Mouse (Mus musculus): ENCODE results near the gene Cd300ld2. TPM values are rescaled to one million over a fixed set of nuclear protein-coding genes. Genes with fewer than 3 reads are reported as not detected.
A peak's percentile ranks its signal among the peaks of the same experiment; 100 is the strongest.

Gene Cd300ld2
- polyA plus RNA-seq, 1 experiment from 2014 or later: not detected

DNA sequence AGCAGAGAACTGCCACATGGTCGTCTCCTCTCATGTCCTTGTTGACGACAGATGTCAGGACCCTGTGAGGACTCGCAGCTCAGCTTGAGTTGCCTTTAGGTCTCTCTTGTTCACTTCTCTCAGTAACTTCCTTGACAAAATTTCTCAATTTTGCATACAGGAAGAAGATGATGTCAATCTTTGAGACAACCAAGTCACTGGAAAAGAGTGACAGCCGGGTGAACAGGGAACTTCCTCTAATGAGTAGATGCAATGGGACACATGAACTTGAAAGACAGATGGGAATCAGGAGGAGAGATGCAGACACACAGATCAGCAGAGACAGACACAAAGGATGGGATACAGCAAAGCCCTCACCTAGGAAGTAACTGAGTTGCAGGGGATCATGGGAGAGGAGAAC lies 26.2 kb downstream of the Cd300ld2 start, which contains the start of gene Cd300ld:
Gene Cd300ld, minus strand, starts transcription at position 130 of the 400 bp plus-strand sequence.
- Histone ChIP-seq H3K36me3 (no peaks in the 10 kb centered on the region), H3K4me3 (no peak within 1 kb of the TSS), H3K9me3 (no peaks in the 10 kb centered on the region), H3K4me1 (0 out of 2 replicates have a peak, but pooled peaks cover 4% of the 10 kb centered on the region), H3K27ac (no peak within 1 kb of the TSS), H3K27me3 (ENCODE audit: insufficient read depth, poor library complexity, severe bottlenecking) (no peaks in the 10 kb centered on the region)
- WGBS: 62% methylated on average over 4 of the region's 4 CpGs
- DNase-seq (ENCODE audit: low spot score): no peak

DNA sequence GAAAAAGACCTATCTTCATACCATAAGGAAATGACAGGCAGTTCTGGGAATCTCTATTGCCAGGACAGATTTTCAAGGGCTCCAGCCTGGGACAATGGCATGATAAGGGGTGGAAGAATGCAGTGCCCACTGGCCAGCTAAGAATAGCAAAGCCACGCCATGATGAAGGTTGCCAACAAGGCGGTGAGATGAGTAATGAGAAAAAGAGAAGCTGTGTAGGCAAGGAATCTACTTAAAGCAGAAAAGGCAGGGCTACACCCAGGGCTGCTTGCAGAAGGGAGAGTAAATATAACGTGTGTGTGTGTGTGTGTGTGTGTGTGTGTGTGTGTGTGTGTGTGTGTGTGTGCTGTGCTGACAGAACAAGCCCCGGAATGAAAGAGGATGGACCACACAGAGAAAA lies 34.1 kb downstream of the Cd300ld2 start:
- DNase-seq (ENCODE audit: low spot score): no peak
- peaks cover 18% of the 10 kb centered on the region; the same call in 1 of the 2 replicates for H3K9me3 ChIP-seq
- no peak overlapping the region for H3K4me3 ChIP-seq
- no peak overlapping the region for H3K27ac ChIP-seq
- WGBS: 69% methylated on average over 4 of the region's 4 CpGs
- H3K27me3 ChIP-seq (ENCODE audit: insufficient read depth, poor library complexity, severe bottlenecking): no peaks in the 10 kb centered on the region
- H3K36me3 ChIP-seq: no peaks in the 10 kb centered on the region
- 0 out of 2 replicates have a peak, but pooled peaks cover 4% of the 10 kb centered on the region for H3K4me1 ChIP-seq

- 81% methylated on average over 10 of the region's 10 CpGs for WGBS
- no peaks in the 10 kb centered on the region for H3K36me3 ChIP-seq
- H3K4me1 ChIP-seq: no peaks in the 10 kb centered on the region
- DNase-seq (ENCODE audit: low spot score): no peak
- H3K4me3 ChIP-seq: no peak overlapping the region
- no peak overlapping the region for H3K27ac ChIP-seq
- no peaks in the 10 kb centered on the region for H3K9me3 ChIP-seq
- no peaks in the 10 kb centered on the region for H3K27me3 ChIP-seq (ENCODE audit: insufficient read depth, poor library complexity, severe bottlenecking)
Measured at GRCm38 (mm10) chr11:114972726-114973125, 43.3 kb downstream of the Cd300ld2 start.

GRCm38 (mm10) chr11:114968752-114969207 lies 47.2 kb downstream of the Cd300ld2 start, which contains the start of gene Cd300c:
Gene Cd300c, minus strand, starts transcription at chr11:114969157.
- Histone ChIP-seq H3K4me3 (no peak within 1 kb of the TSS), H3K9me3 (no peaks in the 10 kb centered on the region), H3K27ac (no peak within 1 kb of the TSS), H3K4me1 (peaks cover 7% of the 10 kb centered on the region; the same call in 1 of the 2 replicates), H3K27me3 (ENCODE audit: insufficient read depth, poor library complexity, severe bottlenecking) (no peaks in the 10 kb centered on the region), H3K36me3 (no peaks in the 10 kb centered on the region)
- WGBS: 85% methylated on average over 9 of the region's 9 CpGs
- no peak for DNase-seq (ENCODE audit: low spot score)

GRCm38 (mm10) chr11:114965182-114965828 lies 50.7 kb downstream of the Cd300ld2 start:
- no peak overlapping the region for H3K4me3 ChIP-seq
- H3K9me3 ChIP-seq: no peaks in the 10 kb centered on the region
- peak overlapping the region; percentile 80 for H3K27ac ChIP-seq
- H3K27me3 ChIP-seq (ENCODE audit: insufficient read depth, poor library complexity, severe bottlenecking): no peaks in the 10 kb centered on the region
- no peaks in the 10 kb centered on the region for H3K36me3 ChIP-seq
- WGBS: 50% methylated on average over 3 of the region's 3 CpGs
- H3K4me1 ChIP-seq: peaks cover 21% of the 10 kb centered on the region
- DNase-seq (ENCODE audit: low spot score): no peak

DNA sequence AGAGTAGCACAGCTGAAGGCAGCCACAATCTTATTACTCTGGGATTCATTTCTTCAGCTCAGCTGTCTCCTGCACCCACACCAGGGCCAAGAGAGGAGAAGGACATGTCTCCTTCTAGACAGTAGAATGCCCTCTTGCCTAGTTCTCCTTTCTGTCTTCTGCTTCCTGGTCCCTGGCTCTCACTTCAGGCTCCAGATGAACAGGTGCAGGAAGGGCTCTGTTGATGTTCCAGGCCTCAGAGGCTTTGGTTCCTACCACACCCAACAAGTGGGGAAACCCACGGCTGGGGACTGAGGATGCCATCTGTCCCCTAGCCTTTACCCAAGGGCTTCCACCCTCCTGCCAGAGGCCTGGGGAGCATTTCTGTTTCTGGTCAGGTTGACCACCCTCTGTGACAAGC lies 55.6 kb downstream of the Cd300ld2 start:
- WGBS: 70% methylated on average over 1 of the region's 1 CpGs
- peaks cover 17% of the 10 kb centered on the region for H3K4me1 ChIP-seq
- no peak overlapping the region for H3K4me3 ChIP-seq
- no peaks in the 10 kb centered on the region for H3K27me3 ChIP-seq (ENCODE audit: insufficient read depth, poor library complexity, severe bottlenecking)
- no peaks in the 10 kb centered on the region for H3K36me3 ChIP-seq
- no peak for DNase-seq (ENCODE audit: low spot score)
- no peaks in the 10 kb centered on the region for H3K9me3 ChIP-seq
- H3K27ac ChIP-seq: no peak overlapping the region

Other genes with a start within 250 kb of the Cd300ld2 start
- 0.21 and 0.34 TPM in 2 replicates for gene Btbd17, start 220.2 kb downstream of the Cd300ld2 start, polyA plus RNA-seq (2016; fragmentation: Nextera tagmentation; extraction: Ambion mirVana)
- gene Gpr142, start 217.3 kb downstream of the Cd300ld2 start, polyA plus RNA-seq (2016; fragmentation: Nextera tagmentation; extraction: Ambion mirVana): not detected in 2 replicates
- gene Gprc5c, start 165.0 kb downstream of the Cd300ld2 start, polyA plus RNA-seq (2016; fragmentation: Nextera tagmentation; extraction: Ambion mirVana): 36.6 and 46.3 TPM in 2 replicates
- 0.46 and 0.62 TPM in 2 replicates for gene Cd300a, start 126.2 kb downstream of the Cd300ld2 start, polyA plus RNA-seq (2016; fragmentation: Nextera tagmentation; extraction: Ambion mirVana)
- gene Cd300lb, start 81.8 kb downstream of the Cd300ld2 start, polyA plus RNA-seq (2016; fragmentation: Nextera tagmentation; extraction: Ambion mirVana): 0.48 and 1.0 TPM in 2 replicates
- gene Cd300c, start 47.0 kb downstream of the Cd300ld2 start, polyA plus RNA-seq (2016; fragmentation: Nextera tagmentation; extraction: Ambion mirVana): not detected in 2 replicates
- not detected in 2 replicates for gene Cd300ld, start 26.3 kb downstream of the Cd300ld2 start, polyA plus RNA-seq (2016; fragmentation: Nextera tagmentation; extraction: Ambion mirVana)
- 0.35 TPM in 1 of 2 replicates, not detected in the other for gene Cd300c2, start 14.3 kb downstream of the Cd300ld2 start, polyA plus RNA-seq (2016; fragmentation: Nextera tagmentation; extraction: Ambion mirVana)
- not detected in 2 replicates for gene Cd300ld4, start 10.8 kb upstream of the Cd300ld2 start, polyA plus RNA-seq (2016; fragmentation: Nextera tagmentation; extraction: Ambion mirVana)
- not detected in 2 replicates for gene Cd300ld5, start 21.6 kb upstream of the Cd300ld2 start, polyA plus RNA-seq (2016; fragmentation: Nextera tagmentation; extraction: Ambion mirVana)
- not detected in 2 replicates for gene Cd300ld3, start 32.2 kb upstream of the Cd300ld2 start, polyA plus RNA-seq (2016; fragmentation: Nextera tagmentation; extraction: Ambion mirVana)
- gene Cd300e, start 46.0 kb upstream of the Cd300ld2 start, polyA plus RNA-seq (2016; fragmentation: Nextera tagmentation; extraction: Ambion mirVana): 0.09 and 0.26 TPM in 2 replicates
- 2.2 and 2.6 TPM in 2 replicates for gene Rab37, start 75.2 kb upstream of the Cd300ld2 start, polyA plus RNA-seq (2016; fragmentation: Nextera tagmentation; extraction: Ambion mirVana)
- 0.08 and 0.27 TPM in 2 replicates for gene Cd300lf, start 117.8 kb upstream of the Cd300ld2 start, polyA plus RNA-seq (2016; fragmentation: Nextera tagmentation; extraction: Ambion mirVana)
- gene Slc9a3r1, start 147.1 kb upstream of the Cd300ld2 start, polyA plus RNA-seq (2016; fragmentation: Nextera tagmentation; extraction: Ambion mirVana): 29.5 and 74.6 TPM in 2 replicates
- 9.6 TPM in 2 replicates for gene Tmem104, start 171.3 kb upstream of the Cd300ld2 start, polyA plus RNA-seq (2016; fragmentation: Nextera tagmentation; extraction: Ambion mirVana)
- 15.8 and 17.0 TPM in 2 replicates for gene Nat9, start 171.7 kb upstream of the Cd300ld2 start, polyA plus RNA-seq (2016; fragmentation: Nextera tagmentation; extraction: Ambion mirVana)

Data from heart, embryonic 10.5 days (tissue).